Mouse (Mus musculus): Measurements from ENCODE around the gene Cisd1.

- TF ChIP-seq POLR2A (IDR thresholded peaks at IDR 0.05; ENCODE audit: low read depth, low read length) (no peak), USF1 (IDR thresholded peaks at IDR 0.05; ENCODE audit: low read depth, low read length) (no peak), CTCF (conservative IDR thresholded peaks at IDR 0.05 in 1 of 2, IDR thresholded peaks at IDR 0.05 in 1 of 2; ENCODE audit: low read depth in 2 of 2, low read length in 2 of 2) (no peak), TCF12 (IDR thresholded peaks at IDR 0.05; ENCODE audit: low read depth, low read length) (no peak), UBTF (IDR thresholded peaks at IDR 0.05; ENCODE audit: low read depth, low read length) (no peak), RCOR1 (conservative IDR thresholded peaks at IDR 0.05; ENCODE audit: low read depth, low read length) (no peak), POLR2AphosphoS2 (IDR thresholded peaks at IDR 0.05; ENCODE audit: low read depth, low read length) (no peak), EP300 (IDR thresholded peaks at IDR 0.05; ENCODE audit: low read length) (no peak), ZMIZ1 (IDR thresholded peaks at IDR 0.05; ENCODE audit: low read depth, low read length) (no peak), ETS1 (conservative IDR thresholded peaks at IDR 0.05; ENCODE audit: low read depth, low read length) (no peak), NELFE (IDR thresholded peaks at IDR 0.05; ENCODE audit: low read depth, low read length) (no peak), KAT2A (IDR thresholded peaks at IDR 0.05; ENCODE audit: insufficient replicate concordance, low read length) (no peak)
Measured at GRCm38 (mm10) chr10:71349290-71349689, 4.5 kb upstream of the Cisd1 start.

All from CH12.LX (cell line).